Mouse (Mus musculus): ENCODE data around the gene Plod3. TPM values are rescaled to one million over a fixed set of nuclear protein-coding genes. Genes with fewer than 3 reads are reported as not detected.

Gene Plod3
- polyA plus RNA-seq, 1 experiment from 2014 or later: 33.0 TPM

DNA sequence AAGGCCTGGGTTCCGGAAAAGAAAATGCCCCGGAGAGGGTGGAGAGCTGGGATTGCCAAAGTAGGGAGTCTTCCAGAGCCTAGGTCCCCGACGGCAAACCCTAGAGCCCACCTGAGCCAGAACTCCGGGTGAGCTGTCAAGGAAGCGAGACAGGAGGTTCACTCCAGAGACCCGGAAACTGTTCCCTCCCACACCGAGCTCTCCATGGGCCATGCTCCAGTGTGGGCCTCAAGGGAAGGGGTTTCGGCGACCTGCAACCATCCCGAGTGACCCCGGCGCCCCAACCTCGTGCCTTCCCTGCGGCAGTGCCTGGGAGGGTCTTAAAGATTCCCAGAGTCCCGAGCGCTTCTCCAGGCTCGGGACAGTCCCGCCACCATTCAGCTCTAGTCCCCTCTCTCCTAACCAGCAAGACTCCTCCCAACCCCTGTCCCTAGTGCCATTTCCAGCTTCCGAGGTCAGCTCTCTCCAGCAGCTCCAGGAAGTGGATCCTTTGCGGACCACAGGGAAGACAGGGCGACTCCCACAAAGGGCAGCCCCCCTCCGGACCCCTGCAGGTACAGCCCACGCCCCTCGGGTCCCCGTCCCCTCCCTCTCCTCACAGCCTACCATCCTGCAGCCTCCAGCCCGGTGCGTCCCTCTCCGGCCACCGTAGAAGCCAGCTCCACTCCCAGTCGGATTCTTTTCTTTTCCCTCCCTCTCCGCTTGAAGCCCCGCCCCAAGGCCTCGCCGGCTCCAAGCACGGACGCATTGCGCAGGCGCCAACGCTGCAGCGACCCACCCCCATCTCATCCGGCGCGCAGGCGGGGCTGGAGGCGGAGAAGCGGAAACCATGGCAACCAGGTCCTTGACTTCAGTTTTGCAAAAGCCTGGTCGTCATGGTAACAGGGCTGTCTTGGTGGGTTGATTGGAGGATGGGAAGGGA is 58.8 kb downstream of the Plod3 start, which contains the start of gene Ap1s1:
Gene Ap1s1 (minus strand): TSS at position 734 of the 922 bp plus-strand sequence.
- peak; percentile 86 for ATAC-seq (replicated peaks; ENCODE audit: insufficient number of reproducible peaks, low FRiP score, low TSS enrichment)
- Histone ChIP-seq H3K4me2 (peak within 1 kb of the TSS; percentile 96), H3K9ac (ENCODE audit: low read depth, low read length) (peak within 1 kb of the TSS; percentile 86), H3K4me1 (ENCODE audit: control insufficient read depth, insufficient read depth, low read length) (peaks cover 7% of the 10 kb centered on the region), H3K27me3 (ENCODE audit: control insufficient read depth, insufficient read depth, low read length) (no peaks in the 10 kb centered on the region), H3K9me3 (replicated peaks; ENCODE audit: control insufficient read depth, low read length) (no peaks in the 10 kb centered on the region), H3K36me3 (ENCODE audit: control insufficient read depth, insufficient read depth, low read length) (0 out of 2 replicates have a peak, but pooled peaks cover 2% of the 10 kb centered on the region), H3K27ac (ENCODE audit: low read depth, low read length) (peak within 1 kb of the TSS; percentile 59), H3K4me3 (ENCODE audit: low read depth, low read length) (peak within 1 kb of the TSS; percentile 85)
- 1% methylated on average over 48 of the region's 48 CpGs for WGBS (ENCODE audit: insufficient replicate concordance)

MicroRNAs encoded within 50 kb of the gene (microRNA counts, 519-probe panel; counts per million panel counts)
- microRNA mmu-miR-702: 32.2 counts per million

Small RNA genes within 50 kb of the gene (microRNA-seq; reads per million reads assigned to microRNA genes)
- gene Mir702 (ENCODE audit: borderline number of aligned reads): 31.8 reads per million, percentile 54 among the genes with 10 or more reads in this experiment

Other genes starting within 250 kb of the Plod3 start
- gene Col26a1, start 103.8 kb upstream of the Plod3 start, polyA plus RNA-seq (2014; fragmentation: Nextera tagmentation; extraction: Ambion mirVana): 13.3 and 16.3 TPM in 2 replicates
- gene Ift22, start 78.9 kb upstream of the Plod3 start, polyA plus RNA-seq (2014; fragmentation: Nextera tagmentation; extraction: Ambion mirVana): 41.4 and 45.5 TPM in 2 replicates
- 279 and 286 TPM in 2 replicates for gene Fis1, start 33.7 kb upstream of the Plod3 start, polyA plus RNA-seq (2014; fragmentation: Nextera tagmentation; extraction: Ambion mirVana)
- gene Cldn15, start 20.4 kb upstream of the Plod3 start, polyA plus RNA-seq (2014; fragmentation: Nextera tagmentation; extraction: Ambion mirVana): 1.3 and 1.9 TPM in 2 replicates
- 92.4 and 92.9 TPM in 2 replicates for gene Znhit1, start 1.0 kb downstream of the Plod3 start, polyA plus RNA-seq (2014; fragmentation: Nextera tagmentation; extraction: Ambion mirVana)
- gene Vgf, start 39.4 kb downstream of the Plod3 start, polyA plus RNA-seq (2014; fragmentation: Nextera tagmentation; extraction: Ambion mirVana): 0.20 TPM in 1 of 2 replicates, not detected in the other
- 131 and 145 TPM in 2 replicates for gene Ap1s1, start 59.1 kb downstream of the Plod3 start, polyA plus RNA-seq (2014; fragmentation: Nextera tagmentation; extraction: Ambion mirVana)
- gene Serpine1, start 85.2 kb downstream of the Plod3 start, polyA plus RNA-seq (2014; fragmentation: Nextera tagmentation; extraction: Ambion mirVana): 0.52 and 0.97 TPM in 2 replicates
- 5.8 and 9.4 TPM in 2 replicates for gene Trim56, start 129.2 kb downstream of the Plod3 start, polyA plus RNA-seq (2014; fragmentation: Nextera tagmentation; extraction: Ambion mirVana)
- gene Muc3, start 162.3 kb downstream of the Plod3 start, polyA plus RNA-seq (2014; fragmentation: Nextera tagmentation; extraction: Ambion mirVana): not detected in 2 replicates
- gene Muc3a, start 225.4 kb downstream of the Plod3 start, polyA plus RNA-seq (2014; fragmentation: Nextera tagmentation; extraction: Ambion mirVana): 0.27 and 0.45 TPM in 2 replicates

Measured in heart, embryonic 11.5 days (tissue).